Mouse (Mus musculus): ENCODE measurements around the gene Inpp5a. TPM values are rescaled to one million over a fixed set of nuclear protein-coding genes. Genes with fewer than 3 reads are reported as not detected.

Gene Inpp5a
- total RNA-seq, 2 experiments from 2014 or later, result 60.0 to 61.8 TPM

Other genes starting within 250 kb of the Inpp5a start
- gene Lrrc27, start 176.1 kb upstream of the Inpp5a start, total RNA-seq (2021), result 10 to 100 TPM in 1 of 2 experiments, 1 to 10 TPM in 1; 6.6 to 10.6 TPM
- gene Stk32c, start 175.8 kb upstream of the Inpp5a start, total RNA-seq (2021), result 100 to 1,000 TPM; 179 to 185 TPM
- 10 to 100 TPM; 14.1 to 15.1 TPM for gene Pwwp2b, start 140.6 kb upstream of the Inpp5a start, total RNA-seq (2021)
- 1 to 10 TPM; 5.5 to 6.2 TPM for gene Nkx6-2, start 193.7 kb downstream of the Inpp5a start, total RNA-seq (2021)

Data from left cerebral cortex, adult 18-20 months (tissue).